Mouse (Mus musculus) lung, adult 2 months (tissue): ENCODE data around the gene Pld3.

Experiments used
- CTCF ChIP-seq: fragments of 200-500 bp; IDR thresholded peaks from 2 replicates; pipeline ENCODE4 v1.5.1; 2011; ENCODE audit warnings: mild to moderate bottlenecking, low read length, control low read depth; ENCODE audit not compliant: insufficient read depth
- POLR2A ChIP-seq: fragments of 200-500 bp; IDR thresholded peaks from 2 replicates; pipeline ENCODE4 v1.6.1; 2011; ENCODE audit warnings: low read depth, mild to moderate bottlenecking, control low read depth, low read length, borderline replicate concordance; ENCODE audit errors: extremely low read depth

- no peak for TF ChIP-seq CTCF
- TF ChIP-seq POLR2A = no peak
Observed at GRCm38 (mm10) chr7:27523805-27524204, 29.2 kb downstream of the Pld3 start.
